Mouse (Mus musculus) E14TG2a.4 (cell line): ENCODE results near the gene Pi4kb.

Source experiments
- CTCF ChIP-seq: conservative IDR thresholded peaks from 2 replicates; pipeline ENCODE4 v1.5.1; 2014; ENCODE audit warnings: low read length
- NANOG ChIP-seq: IDR thresholded peaks from 2 replicates; pipeline ENCODE4 v1.6.1; 2014; ENCODE audit warnings: borderline replicate concordance, low read length, mixed read lengths
- POU5F1 ChIP-seq: IDR thresholded peaks from 2 replicates; pipeline ENCODE4 v1.6.1; 2014; ENCODE audit warnings: low read length, borderline replicate concordance

DNA sequence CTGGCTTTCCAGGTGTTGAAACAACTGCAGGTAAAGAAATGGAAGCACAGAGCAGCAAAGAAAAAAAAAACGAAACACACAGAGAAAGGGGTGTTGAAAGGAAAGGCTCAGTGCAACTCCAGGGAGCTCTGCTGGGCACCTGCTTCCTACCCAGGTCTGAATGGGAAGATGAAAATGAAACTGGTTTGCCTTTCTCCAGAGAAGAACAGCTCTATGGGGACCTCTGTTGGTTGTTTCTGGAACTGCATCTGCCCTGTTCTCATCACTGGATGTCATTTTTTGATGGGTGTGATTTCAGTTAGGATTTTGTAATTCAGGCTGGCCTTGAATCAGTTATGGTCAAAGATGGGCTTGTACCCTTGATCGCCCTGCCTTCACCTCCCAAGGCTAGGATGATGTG is 22.4 kb downstream of the Pi4kb start:
- TF ChIP-seq CTCF (peak; percentile 100), POU5F1 (no peak), NANOG (no peak)
